Mouse (Mus musculus): Measurements from ENCODE around the gene Tbxas1.

- TF ChIP-seq BHLHE40 (IDR thresholded peaks at IDR 0.05; ENCODE audit: low read depth, low read length) (no peak), ZC3H11A (IDR thresholded peaks at IDR 0.05; ENCODE audit: low read depth, low read length) (no peak), RCOR1 (conservative IDR thresholded peaks at IDR 0.05; ENCODE audit: low read depth, low read length) (no peak), NELFE (IDR thresholded peaks at IDR 0.05; ENCODE audit: low read depth, low read length) (no peak), CHD2 (IDR thresholded peaks at IDR 0.05; ENCODE audit: low read length) (no peak), MAX (IDR thresholded peaks at IDR 0.05; ENCODE audit: low read length) (no peak), ETS1 (conservative IDR thresholded peaks at IDR 0.05; ENCODE audit: low read depth, low read length) (no peak), POLR2A (IDR thresholded peaks at IDR 0.05; ENCODE audit: low read depth, low read length) (no peak), MYC (IDR thresholded peaks at IDR 0.05; ENCODE audit: low read depth, low read length) (no peak)
Observed at GRCm38 (mm10) chr6:38889156-38889555, 14.0 kb downstream of the Tbxas1 start.

Measured in CH12.LX (cell line).